Mouse (Mus musculus) macrophage (primary cell): ENCODE measurements around the gene Pbx4. TPM values are rescaled to one million over a fixed set of nuclear protein-coding genes. Genes with fewer than 3 reads are reported as not detected.

ENCODE experiments used
- H3K27ac ChIP-seq: fragments of 350-480 bp; formaldehyde crosslinking; 2 replicates; pipeline ENCODE4 v1.9.0; 2021
- H3K36me3 ChIP-seq: fragments of 350-480 bp; formaldehyde crosslinking; 2 replicates; pipeline ENCODE4 v1.9.0; 2021; ENCODE audit errors: inconsistent target
- H3K4me3 ChIP-seq: fragments of 350-480 bp; formaldehyde crosslinking; 2 replicates; pipeline ENCODE4 v1.9.0; 2021; ENCODE audit errors: inconsistent target
- H3K79me2 ChIP-seq: fragments of 350-480 bp; formaldehyde crosslinking; 2 replicates; pipeline ENCODE4 v1.9.0; 2021; ENCODE audit errors: inconsistent target
- WGBS: methylation state at CpG from one replicate; pipeline ENCODE4 v1.1.7; 2026; ENCODE audit warnings: inconsistent platforms; ENCODE audit not compliant: missing documents; 5-methylcytosine and 5-hydroxymethylcytosine counted together
- polyA plus RNA-seq: library from polyadenylated mRNA; stranded (reverse); fragments of 250-400 nt; gene quantifications from 3 replicates; pipeline ENCODE4 v1.2.4, GENCODE M21; 2018; ENCODE audit warnings: inconsistent platforms

Gene Pbx4
- polyA plus RNA-seq, 1 experiment from 2014 or later = 0.34 TPM

GRCm38 (mm10) chr8:69906260-69906659 is 74.0 kb downstream of the Pbx4 start:
- WGBS = 94% methylated on average over 2 of the region's 2 CpGs
- Histone ChIP-seq H3K27ac (no peak overlapping the region), H3K36me3 (peaks cover 26% of the 10 kb centered on the region), H3K79me2 (peaks cover 1% of the 10 kb centered on the region; the same call in 1 of the 2 replicates), H3K4me3 (no peak overlapping the region)

GRCm38 (mm10) chr8:69907106-69907505 is 74.8 kb downstream of the Pbx4 start:
- Histone ChIP-seq H3K4me3 (no peak overlapping the region), H3K27ac (no peak overlapping the region), H3K79me2 (no peaks in the 10 kb centered on the region), H3K36me3 (peaks cover 35% of the 10 kb centered on the region)
- WGBS = 93% methylated on average over 2 of the region's 2 CpGs

GRCm38 (mm10) chr8:69911917-69912316 is 79.6 kb downstream of the Pbx4 start:
- H3K27ac ChIP-seq = no peak overlapping the region
- 94% methylated on average over 12 of the region's 13 CpGs for WGBS
- peaks cover 83% of the 10 kb centered on the region for H3K36me3 ChIP-seq
- H3K79me2 ChIP-seq = no peaks in the 10 kb centered on the region; the same call in 1 of the 2 replicates
- no peak overlapping the region for H3K4me3 ChIP-seq

GRCm38 (mm10) chr8:69912478-69913074 is 80.3 kb downstream of the Pbx4 start:
- Histone ChIP-seq H3K27ac (no peak overlapping the region), H3K79me2 (peaks cover 5% of the 10 kb centered on the region; the same call in 1 of the 2 replicates), H3K4me3 (no peak overlapping the region), H3K36me3 (peaks cover 90% of the 10 kb centered on the region)
- WGBS = 93% methylated on average over 12 of the region's 12 CpGs

- Histone ChIP-seq H3K79me2 (peaks cover 25% of the 10 kb centered on the region), H3K27ac (no peak overlapping the region), H3K36me3 (peaks cover 86% of the 10 kb centered on the region), H3K4me3 (no peak overlapping the region)
- WGBS = 85% methylated on average over 4 of the region's 4 CpGs
These were observed 82.2 kb downstream of the Pbx4 start for GRCm38 (mm10) chr8:69914526-69914925.

- Histone ChIP-seq H3K4me3 (no peak overlapping the region), H3K79me2 (peaks cover 36% of the 10 kb centered on the region), H3K27ac (no peak overlapping the region), H3K36me3 (peaks cover 74% of the 10 kb centered on the region)
- WGBS = 81% methylated on average over 5 of the region's 5 CpGs
These were observed 83.5 kb downstream of the Pbx4 start for GRCm38 (mm10) chr8:69915748-69916147.

- Histone ChIP-seq H3K4me3 (no peak overlapping the region), H3K27ac (peak overlapping the region; percentile 88; the same call in 1 of the 2 replicates), H3K79me2 (peaks cover 64% of the 10 kb centered on the region), H3K36me3 (peaks cover 47% of the 10 kb centered on the region)
These were observed 86.2 kb downstream of the Pbx4 start for GRCm38 (mm10) chr8:69918506-69918905.

- peaks cover 69% of the 10 kb centered on the region for H3K79me2 ChIP-seq
- H3K27ac ChIP-seq = peak overlapping the region; percentile 88
- 0% methylated on average over 1 of the region's 1 CpGs for WGBS
- H3K4me3 ChIP-seq = no peak overlapping the region
- peaks cover 42% of the 10 kb centered on the region for H3K36me3 ChIP-seq
These were observed 86.7 kb downstream of the Pbx4 start for GRCm38 (mm10) chr8:69919010-69919409.

- Histone ChIP-seq H3K4me3 (peak overlapping the region; percentile 5; the same call in 1 of the 2 replicates), H3K27ac (peak overlapping the region; percentile 88), H3K36me3 (peaks cover 31% of the 10 kb centered on the region), H3K79me2 (peaks cover 79% of the 10 kb centered on the region)
- 35% methylated on average over 11 of the region's 11 CpGs for WGBS
These were observed 87.8 kb downstream of the Pbx4 start for GRCm38 (mm10) chr8:69919876-69920662.

GRCm38 (mm10) chr8:69921141-69921540 is 88.8 kb downstream of the Pbx4 start:
- Histone ChIP-seq H3K79me2 (peaks cover 90% of the 10 kb centered on the region), H3K36me3 (peaks cover 20% of the 10 kb centered on the region), H3K27ac (peak overlapping the region; percentile 88), H3K4me3 (no peak overlapping the region)
- 96% methylated on average over 2 of the region's 2 CpGs for WGBS

Other genes starting within 250 kb of the Pbx4 start
- gene Zfp868, start 206.9 kb upstream of the Pbx4 start, polyA plus RNA-seq = 7.1 to 10.8 TPM (median 8.6 TPM) in 3 replicates
- gene Zfp964, start 178.0 kb upstream of the Pbx4 start, polyA plus RNA-seq = 0.38 to 0.52 TPM (median 0.46 TPM) in 3 replicates
- gene Zfp869, start 121.8 kb upstream of the Pbx4 start, polyA plus RNA-seq = 13.1 to 18.8 TPM (median 17.6 TPM) in 3 replicates
- 3.1 to 6.2 TPM (median 3.8 TPM) in 3 replicates for gene Zfp963, start 82.5 kb upstream of the Pbx4 start, polyA plus RNA-seq
- 0.75 TPM in 1 of 3 replicates, not detected in the others for gene Gm20422, start 57.6 kb upstream of the Pbx4 start, polyA plus RNA-seq
- 22.5 to 33.4 TPM (median 32.7 TPM) in 3 replicates for gene Atp13a1, start 41.3 kb upstream of the Pbx4 start, polyA plus RNA-seq
- gene Zfp866, start 41.3 kb upstream of the Pbx4 start, polyA plus RNA-seq = 10.1 to 11.2 TPM (median 10.2 TPM) in 3 replicates
- 53.5 to 77.1 TPM (median 60.5 TPM) in 3 replicates for gene Gmip, start 23.8 kb upstream of the Pbx4 start, polyA plus RNA-seq
- 0.36 to 0.38 TPM (median 0.37 TPM) in 3 replicates for gene Lpar2, start 10.1 kb upstream of the Pbx4 start, polyA plus RNA-seq
- not detected in 3 replicates for gene Cilp2, start 55.2 kb downstream of the Pbx4 start, polyA plus RNA-seq
- gene Tssk6, start 69.7 kb downstream of the Pbx4 start, polyA plus RNA-seq = 0.22 to 0.84 TPM in 2 of 3 replicates, not detected in the other
- gene Ndufa13, start 70.1 kb downstream of the Pbx4 start, polyA plus RNA-seq = 46.3 to 85.8 TPM (median 78.8 TPM) in 3 replicates
- 0.68 TPM in 1 of 3 replicates, not detected in the others for gene Yjefn3, start 70.2 kb downstream of the Pbx4 start, polyA plus RNA-seq
- gene Gatad2a, start 163.9 kb downstream of the Pbx4 start, polyA plus RNA-seq = 38.2 to 65.2 TPM (median 54.8 TPM) in 3 replicates
- 11.9 to 29.5 TPM (median 18.7 TPM) in 3 replicates for gene Mau2, start 210.2 kb downstream of the Pbx4 start, polyA plus RNA-seq
- gene Sugp1, start 210.3 kb downstream of the Pbx4 start, polyA plus RNA-seq = 21.0 to 34.1 TPM (median 22.9 TPM) in 3 replicates
- 0.10 TPM in 1 of 3 replicates, not detected in the others for gene Tm6sf2, start 240.4 kb downstream of the Pbx4 start, polyA plus RNA-seq